Mouse (Mus musculus) cerebellum, postnatal 10 days (tissue): ENCODE measurements around the gene Jup.
"Not testable (repeated sequence)": the region's sequence is repeated elsewhere in the genome, so short reads cannot be mapped to it uniquely, and the experiment has no call there.

Source experiments
- DNase-seq, 2 experiments: peaks; one replicate each; pipeline ENCODE4 v3.0.0; 2021; ENCODE audit warnings: mixed read lengths in 2 of 2

Jup gene

DNA sequence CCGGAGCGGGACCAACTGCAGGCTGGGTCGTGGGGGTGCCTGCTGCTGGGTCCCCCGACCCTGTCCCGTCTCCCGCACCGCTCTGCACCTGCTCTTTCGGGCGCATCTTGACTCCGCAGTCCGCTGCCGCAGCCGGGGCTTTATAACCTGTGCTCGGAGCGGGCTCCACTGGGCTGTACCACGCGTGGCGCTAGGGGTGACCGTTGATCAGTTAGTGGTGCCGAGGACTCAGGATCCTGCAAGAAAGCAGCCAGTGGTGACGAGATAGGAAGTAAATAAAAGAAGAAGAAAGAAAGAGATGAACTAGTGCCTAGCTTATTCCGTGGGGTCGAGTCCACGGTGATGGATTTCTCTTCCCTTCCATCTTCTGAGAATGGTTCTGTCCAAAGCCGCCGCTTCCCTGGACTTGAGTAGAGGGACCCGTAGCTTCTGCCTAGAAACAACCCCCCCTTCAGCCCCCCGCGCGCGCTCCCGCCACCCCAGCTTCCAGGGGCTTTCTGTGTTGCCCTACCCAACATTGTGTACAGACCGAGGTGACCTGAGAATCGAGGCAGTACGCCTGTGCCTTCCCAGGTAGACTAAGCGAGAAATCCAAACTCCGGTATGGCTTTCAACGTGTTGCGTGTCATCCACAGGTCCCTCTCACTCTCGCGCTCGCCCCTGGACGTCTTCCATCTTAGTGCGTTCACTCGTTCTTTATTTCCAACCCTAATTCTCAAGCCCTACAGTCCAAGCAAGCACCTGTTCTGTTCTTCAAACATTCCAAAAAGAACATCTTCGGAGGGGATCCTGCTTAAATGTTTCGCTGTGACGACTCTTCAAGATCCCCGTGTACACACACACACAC is 41.4 kb downstream of the Jup start, which contains the start of gene Hap1:
Hap1 (minus strand) TSS at position 157 of the 847 bp plus-strand sequence.
- DNase-seq, result peak; percentile 84 to 88

DNA sequence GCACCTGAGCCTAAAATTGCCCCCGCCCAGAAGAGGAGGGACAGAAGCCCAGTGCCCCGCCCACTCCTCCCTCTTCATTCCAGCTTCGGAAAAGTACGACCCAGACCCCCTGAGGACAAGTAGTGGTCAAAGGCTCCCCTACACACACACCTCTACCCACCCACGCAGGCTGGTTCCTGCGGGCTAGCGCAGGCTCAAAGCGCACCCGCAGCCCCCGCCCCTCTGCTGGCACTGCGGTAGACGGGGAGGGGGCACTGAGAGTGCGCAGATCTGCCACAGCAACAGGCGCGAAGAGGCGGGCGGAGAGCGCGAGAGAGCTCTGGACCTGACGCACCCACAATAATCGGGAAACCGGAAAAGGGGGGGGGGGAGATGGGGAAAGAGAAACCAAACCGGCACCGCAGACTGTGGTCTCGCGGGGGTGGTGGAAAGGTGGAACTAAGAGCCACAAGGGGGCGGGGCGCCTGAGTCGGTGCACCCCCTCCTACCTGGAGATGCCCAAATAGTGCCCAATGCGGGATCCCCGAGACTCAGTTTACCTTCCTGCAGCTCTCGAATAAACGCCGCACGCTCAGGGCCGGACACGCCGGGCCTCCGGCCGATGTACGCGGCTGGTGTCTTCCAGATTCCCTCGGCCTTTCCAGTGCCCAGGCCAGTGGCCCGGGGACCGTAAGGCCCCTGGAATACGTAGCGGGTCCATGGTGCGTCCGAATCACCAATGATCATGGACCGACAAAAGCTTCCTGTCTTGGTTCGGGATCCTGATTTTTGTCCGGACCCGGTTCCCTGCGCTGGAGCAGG is 42.2 kb downstream of the Jup start:
- DNase-seq, result peak; percentile 68 to 72

DNA sequence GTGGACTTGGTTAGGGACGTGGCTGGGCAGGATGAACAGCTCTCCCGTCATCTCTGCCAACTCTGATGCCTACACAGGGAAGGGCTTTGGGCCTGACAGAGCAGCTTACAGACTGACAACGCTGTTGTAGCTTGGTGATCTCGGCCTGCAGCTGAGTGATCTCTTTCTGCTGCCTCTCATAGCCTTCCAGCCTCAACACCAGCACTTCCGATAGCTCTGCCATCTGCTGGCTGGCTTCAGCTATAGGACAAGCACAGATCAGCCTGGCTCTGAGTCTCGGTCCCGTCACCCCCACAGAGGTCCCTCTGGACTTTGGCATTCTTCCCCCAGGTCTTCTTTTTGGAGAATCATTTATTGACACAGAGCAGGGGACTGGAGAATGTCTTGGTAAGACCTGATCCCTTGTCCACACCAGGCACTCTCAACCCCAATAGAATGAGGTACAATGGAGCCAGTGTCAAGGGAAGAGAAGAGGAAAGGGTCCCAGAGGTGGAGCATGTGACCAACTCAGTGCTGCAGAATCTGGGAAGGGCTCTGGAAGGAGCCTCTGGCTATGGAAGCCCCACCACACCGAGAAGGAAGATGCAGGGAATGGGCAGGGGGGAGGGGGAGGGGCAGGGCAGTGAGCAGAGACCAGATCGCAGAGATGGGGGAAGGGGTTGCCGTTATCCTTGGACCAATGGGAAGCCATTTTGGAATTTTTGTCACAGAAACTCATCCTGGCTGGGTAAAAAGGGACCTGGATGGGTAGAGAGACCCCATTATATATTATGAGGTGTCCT is 45.3 kb downstream of the Jup start:
- DNase-seq, result peak; percentile 71 to 76

DNA sequence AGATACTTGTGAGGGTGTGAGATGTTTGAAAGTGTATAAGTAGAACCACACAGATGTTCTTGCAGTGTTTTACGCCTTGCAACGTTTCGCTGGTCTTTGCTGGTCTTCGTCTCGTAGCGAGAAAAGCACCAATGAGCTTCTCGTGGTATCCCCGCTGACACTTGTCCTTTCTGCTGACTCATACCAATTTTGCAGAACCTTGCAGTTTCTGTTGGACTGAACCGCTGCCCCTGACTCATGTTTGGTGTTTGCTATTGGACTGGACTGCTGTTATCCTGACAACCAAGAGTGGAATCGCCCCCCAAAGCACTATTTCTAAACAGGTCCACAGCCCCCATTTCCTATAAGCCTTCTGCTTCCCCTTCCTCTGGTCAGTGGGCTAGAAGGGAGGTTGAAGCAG is 53.3 kb downstream of the Jup start:
- no peak for DNase-seq

DNA sequence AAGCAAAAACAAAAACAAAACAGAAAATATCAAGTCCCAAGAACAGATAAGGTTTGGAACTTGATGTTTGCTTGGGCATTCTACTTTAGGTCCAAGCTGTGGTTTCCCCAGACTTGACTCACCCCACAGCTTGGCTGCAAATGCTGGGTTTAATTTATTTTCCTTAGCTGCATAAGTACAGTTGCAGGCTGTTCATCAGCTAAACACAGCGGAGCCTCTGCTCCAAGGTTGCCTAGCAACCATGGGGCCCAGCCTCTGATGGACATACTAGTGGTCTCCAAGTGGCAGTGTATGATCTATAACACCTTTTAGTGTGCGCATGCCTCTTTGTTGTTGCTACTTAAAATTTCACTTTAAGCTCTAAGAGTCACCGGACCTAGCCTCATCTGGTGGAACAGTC is 61.8 kb downstream of the Jup start:
- no peak for DNase-seq

DNA sequence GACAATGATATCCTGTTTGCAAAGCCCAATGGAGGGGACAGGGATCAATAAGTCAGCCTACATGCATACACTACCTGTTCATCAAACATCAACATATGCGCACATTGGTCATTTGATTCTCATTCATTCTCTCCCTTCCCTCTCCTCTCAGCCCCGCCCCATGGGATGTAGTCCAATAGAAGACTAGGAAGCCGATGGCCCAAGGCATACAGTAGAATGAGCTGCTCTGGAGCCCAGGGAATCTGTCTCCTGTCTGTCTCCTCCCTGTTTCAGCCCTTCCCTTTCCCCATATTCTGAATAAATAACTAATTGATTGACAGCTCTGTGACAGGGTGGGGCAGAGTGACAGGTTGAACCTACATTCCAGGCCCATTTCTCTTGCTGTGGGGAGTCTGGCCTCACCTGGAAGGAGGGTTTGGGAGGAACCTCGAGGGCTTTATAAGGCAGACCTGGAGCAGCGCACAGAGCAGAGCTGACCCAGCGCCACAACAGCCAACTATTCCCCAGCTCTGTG is 63.6 kb downstream of the Jup start, which contains the start of gene Gast:
Gast (plus strand) TSS at position 464 of the 514 bp plus-strand sequence.
- DNase-seq, result no peak

DNA sequence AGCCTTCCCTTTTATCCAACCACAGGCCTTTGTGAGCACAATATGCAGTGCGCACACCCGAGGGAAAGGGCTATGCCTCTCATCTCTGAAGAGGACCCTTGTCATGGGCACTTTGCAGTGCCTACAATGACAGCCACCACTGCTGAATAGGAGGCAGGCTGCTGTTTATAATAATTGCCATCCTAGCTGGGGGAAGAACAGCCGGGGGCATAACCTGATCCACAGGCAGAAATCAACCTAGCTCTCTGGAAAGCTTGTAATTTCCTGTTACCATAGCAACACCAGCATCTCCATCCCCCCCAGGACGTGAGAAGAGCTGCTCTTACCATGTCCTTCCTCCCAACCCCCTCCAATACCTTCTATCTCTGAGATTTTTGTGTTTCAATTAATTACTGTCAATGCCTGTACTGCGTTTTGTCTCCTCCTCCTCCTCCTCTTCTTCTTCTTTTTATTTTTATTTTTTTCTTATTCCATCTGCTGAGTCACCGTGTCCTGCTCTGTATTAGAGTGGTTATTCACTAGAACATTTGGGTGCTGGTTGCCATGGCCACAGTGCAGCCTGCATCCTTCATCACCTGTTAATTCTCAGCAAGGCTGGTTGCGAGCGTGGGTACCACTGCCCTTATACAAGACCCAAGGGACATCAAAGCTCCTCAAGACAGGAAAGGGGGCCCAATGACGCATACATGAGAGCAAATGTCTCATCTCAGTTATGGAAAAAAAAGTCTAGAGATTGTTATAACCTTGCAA is 64.6 kb downstream of the Jup start:
- DNase-seq, result no peak

DNA sequence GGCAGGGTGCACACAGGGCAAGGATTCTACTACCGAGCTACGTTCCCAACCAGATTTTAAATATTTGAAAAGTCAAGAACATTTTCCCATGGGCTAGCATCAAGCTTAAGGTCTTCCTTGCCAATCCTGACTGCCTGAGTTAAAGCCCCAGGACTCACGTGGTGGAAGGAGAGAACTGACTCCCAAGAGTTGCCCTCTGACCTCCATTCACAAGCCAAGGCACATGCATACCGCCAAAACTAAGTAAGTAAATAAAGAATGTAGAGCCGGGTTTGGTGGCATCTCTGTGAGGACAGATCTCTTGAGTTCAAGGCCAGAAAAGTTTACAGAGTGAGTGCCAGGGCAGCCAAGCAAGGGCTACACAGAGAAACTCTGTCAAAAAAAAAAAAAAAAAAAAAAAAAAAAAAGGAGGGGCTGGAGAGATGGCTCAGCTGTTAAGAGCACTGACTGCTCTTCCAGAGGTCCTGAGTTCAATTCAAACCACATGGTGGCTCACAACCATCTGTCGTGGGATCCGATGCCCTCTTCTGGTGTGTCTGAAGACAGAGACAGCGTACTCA is 66.7 kb downstream of the Jup start:
- not testable (repeated sequence) for DNase-seq

DNA sequence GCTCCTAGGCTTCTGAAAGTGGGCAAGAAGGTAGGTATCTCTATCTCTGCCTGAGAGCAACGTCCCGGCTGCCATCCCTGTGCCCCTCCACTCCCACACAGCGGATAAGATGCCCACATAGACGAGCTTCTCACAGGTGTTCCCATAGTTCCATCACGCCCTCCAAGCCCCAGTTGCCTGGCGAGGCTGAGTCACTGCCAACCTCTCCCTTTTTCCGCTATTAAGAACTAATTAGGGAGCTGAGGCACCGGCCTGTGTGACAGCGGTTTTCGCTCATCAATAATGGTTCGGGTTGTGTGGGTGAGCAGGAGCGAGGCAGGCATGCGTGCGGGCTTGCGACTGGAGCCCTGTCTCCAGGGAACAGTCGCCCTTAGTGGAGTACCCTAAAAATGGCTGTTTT is 67.3 kb downstream of the Jup start:
- DNase-seq, result no peak

DNA sequence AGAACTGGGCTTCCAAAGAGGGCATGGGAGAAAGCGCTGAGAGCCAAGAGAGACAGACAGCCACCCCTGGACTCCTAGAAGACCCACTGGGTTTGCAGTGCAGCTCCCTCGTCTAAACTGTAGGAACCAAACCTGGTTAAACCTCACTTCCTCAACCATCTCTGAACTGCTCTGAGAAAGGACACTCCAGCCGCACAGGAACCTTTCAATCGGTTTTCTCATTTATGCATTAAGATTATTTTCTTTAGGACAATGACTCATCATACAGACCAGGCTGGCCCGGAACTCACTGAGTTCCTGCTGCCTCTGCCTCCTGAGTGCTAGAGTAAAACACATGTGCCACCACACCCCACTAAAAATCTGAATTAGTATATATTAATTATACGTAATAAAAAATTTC is 69.8 kb downstream of the Jup start:
- no peak for DNase-seq

DNA sequence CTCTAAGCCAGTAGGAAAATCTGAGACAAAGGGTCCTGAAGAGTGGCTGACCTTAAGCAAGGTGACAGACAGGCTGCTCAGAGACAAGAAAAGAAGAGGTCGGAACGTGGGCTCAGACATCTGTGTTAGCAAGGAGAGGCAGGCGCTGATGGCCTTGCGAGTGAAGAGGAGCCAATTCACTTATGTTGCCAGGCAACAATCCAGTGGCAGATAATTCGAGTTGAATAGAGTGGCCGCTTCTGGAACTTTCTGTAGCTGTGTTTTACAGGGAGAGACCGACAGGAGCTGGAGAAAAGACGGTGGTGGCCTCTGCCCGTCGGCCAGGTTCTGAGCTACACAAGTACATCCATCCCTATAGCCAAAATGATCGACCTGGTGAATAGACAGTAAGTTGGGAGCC is 70.2 kb downstream of the Jup start:
- no peak for DNase-seq

DNA sequence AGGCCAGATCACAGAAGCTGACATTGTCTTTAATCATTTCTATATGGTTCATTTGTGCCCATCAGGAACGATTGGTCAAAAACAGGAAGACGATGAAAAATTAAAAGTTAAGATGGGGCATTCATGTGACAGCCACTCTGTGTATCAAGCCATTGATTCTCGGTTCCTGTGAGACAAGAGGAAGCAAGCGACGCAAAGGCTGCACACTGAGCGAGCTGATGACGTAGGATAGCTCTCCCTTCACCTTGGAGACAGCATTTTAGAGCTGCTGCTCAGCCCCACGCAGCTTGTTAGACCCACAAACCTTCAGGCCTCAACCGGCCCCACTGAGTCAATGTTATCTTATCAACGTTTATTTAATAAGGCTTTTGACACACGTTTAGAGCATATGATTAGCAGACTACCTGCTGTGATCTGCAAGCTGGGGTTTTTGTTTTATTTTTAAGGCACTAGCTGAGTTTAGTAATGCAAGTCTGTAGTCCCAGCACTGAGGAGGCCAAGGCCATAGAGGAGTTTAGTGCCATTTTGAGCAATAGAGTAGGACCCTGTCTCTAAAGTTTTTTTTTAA is 72.4 kb downstream of the Jup start:
- no peak for DNase-seq

DNA sequence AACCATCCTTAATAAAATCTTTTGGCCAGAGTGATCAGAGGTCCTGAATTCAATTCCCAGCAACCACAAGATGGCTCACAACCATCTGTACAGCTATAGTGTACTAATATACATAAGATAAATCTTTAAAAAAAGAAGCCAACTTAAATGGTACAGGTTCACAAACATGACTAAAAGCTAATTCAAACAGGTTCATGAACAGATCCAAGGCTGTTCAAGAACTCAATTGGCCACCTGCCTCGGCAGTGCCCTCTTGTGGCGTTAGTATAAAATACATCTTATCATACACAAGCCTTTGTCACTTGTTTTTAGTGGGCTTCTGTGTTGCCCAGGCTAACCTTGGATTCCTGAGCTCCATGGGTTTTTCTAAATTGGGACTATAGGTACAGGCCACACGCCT is 74.0 kb downstream of the Jup start:
- DNase-seq, result peak; percentile 74 to 83

DNA sequence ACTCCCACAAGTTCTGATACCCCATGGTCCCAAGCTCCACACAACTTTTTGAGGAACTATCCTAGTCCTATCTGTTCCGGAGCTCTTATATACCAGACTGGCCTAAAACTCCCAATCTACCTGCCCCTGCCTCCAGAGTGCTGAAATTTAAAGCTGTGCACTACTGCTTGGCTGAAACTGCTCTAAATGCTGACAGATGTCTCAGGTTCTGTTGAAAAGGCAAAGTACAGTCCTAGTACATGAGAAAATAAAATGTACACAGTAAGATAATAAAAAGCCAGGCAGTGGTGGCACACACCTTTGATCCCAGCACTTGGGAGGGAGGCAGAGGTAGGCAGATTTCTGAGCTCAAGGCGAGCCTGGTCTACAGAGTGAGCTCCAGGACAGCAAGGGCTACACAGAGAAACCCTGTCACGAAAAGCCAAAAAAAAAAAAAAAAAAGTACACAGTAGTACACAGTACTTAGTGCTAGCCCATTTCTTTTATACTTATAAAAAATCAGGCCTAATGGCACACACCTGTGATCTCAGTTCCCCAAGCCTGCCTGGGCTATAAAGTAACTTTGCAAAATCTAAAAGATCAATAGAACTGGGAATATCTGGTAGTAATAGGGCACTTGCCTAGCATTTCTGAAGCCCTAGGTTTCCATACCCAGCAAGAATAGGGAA is 74.8 kb downstream of the Jup start:
- no peak for DNase-seq

DNA sequence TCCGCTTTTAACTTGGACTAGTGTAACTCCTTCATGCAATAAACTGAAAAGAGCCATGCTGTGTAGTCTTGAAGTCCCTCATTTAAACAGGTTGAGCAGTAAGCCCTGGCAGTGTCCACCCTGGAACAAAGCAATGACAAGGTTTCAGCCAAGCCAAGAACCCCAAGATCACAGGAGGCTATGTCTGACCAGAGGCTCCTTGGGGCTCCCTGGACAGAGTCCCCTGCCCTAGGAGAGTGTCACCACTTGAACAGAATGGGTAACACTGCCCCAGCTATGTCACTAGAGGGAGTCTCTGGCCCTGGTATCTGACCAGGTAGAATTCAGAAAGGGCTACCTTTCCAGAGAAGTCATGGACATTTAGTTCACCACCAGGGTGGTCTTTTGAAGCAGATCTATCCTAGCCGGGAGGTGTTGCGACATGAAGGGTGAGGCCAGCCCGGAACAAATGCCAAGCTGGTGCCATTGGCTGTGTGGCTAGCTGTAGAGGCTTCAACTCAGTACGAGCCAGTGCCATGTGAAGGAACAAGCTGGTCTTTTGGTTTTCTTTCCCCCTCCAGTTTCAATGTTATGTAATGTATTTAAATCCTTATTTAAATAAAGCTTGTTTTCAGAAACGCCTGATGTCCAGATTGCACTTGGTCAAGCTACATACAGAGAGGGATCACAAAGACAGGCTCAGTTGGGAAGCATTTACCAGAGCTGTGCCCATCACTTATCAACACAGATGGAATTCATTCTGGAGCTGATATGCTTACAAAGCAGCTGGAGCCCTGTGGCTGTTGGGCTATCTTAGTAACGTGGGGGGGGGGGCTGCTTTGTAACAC is 75.9 kb downstream of the Jup start:
- not testable (repeated sequence) for DNase-seq

DNA sequence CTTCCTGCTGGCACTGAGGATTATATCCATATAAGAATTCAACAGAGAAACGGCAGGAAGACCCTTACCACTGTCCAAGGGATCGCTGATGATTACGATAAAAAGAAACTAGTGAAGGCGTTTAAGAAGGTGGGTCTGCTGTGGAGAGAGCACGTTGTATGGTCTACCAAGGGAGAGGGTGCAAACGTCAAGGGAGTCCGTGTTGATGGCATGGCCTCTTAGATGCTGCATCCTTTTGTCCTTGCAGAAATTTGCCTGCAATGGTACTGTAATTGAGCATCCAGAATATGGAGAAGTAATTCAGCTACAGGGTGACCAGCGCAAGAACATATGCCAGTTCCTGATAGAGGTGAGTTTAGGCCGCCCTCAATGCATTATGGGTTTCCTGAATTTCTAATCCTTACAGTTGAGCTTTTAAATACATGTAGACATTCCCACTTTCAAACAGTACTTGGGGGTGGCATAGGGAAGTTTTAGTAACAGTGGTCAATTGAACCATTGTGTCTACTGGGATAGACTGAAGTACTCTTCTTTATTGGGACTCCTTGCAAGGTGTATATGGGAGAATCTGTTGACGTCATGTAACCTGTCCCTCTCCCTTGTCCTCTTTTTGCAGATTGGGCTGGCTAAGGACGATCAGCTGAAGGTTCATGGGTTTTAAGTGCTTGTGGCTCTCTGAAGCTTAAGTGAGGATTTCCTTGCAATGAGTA is 76.7 kb downstream of the Jup start:
- not testable (repeated sequence) for DNase-seq

DNA sequence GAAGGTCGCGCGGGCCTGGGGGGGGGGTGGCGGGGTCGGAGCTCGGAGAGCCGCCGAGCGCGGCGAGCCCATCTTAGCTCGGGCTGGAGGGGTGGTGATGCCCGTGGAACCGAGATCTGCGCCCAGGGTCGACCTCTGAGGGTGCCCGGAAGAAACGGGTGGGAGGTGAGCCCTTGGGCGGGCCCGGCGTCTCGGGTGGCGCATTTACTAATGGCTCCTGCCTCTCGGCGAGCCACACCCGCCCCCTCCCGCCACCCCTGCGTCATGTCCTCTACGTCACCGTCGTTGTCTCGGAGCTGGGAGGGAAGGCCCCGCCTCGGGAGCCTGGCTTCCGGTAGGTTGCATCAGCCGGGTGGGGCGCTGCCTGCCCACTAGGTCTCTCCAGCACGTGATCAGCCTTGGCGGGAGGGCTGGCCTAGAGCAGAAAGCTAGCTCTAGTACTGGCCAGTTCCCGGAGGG is 77.4 kb downstream of the Jup start:
- peak; percentile 98 for DNase-seq

DNA sequence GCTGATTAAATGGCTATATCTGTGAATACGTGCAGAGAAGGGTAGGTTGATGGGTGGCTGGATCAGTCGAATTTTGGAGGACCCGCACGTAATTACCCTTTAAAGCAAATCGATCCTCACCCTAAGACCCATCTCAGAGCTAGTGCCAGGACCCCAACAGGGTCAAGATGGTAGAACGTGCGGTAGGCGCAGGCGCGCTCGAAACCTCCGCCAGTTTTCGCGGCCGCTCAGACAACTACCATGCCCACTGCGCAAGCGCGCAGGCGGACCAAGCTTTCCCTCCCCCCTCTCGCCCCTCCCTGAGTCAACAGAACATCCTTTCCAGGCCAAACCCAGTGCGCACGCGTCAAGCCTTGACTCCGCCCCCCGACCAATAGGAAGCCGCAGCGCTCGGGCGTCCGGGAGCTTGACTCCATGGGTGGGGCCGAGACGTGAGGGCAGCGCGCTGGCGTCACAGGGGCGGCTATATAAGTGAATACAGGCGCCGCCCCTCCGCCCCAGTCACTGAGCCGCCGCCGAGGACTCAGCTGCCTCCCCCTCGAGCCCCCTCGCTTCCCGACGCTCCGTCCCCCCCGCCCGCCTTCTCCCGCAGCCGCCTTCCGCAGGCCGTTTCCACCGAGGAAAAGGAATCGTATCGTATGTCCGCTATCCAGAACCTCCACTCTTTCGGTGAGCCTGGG is 77.9 kb downstream of the Jup start, which contains the start of gene Eif1:
Eif1 (plus strand) TSS at position 394 of the 680 bp plus-strand sequence.
- DNase-seq, result peak; percentile 100
